Mouse (Mus musculus) heart, postnatal 0 days (tissue): ENCODE data around the gene Prr22. TPM values are rescaled to one million over a fixed set of nuclear protein-coding genes. Genes with fewer than 3 reads are reported as not detected.

Experiments used
- ATAC-seq: fragments of 200-750 bp; cut with Nextera tagmentation; 2 replicates; pipeline ENCODE4 v1.8.0; 2017; ENCODE audit warnings: low read depth, moderate number of reproducible peaks, moderate library complexity; ENCODE audit not compliant: insufficient read depth
- DNase-seq: peaks from one replicate; pipeline ENCODE4 v3.0.0-alpha.2; 2016; ENCODE audit warnings: low spot score
- H3K27ac ChIP-seq: fragments of 300-500 bp; sonication (generic); 2 replicates; pipeline ENCODE4 v1.5.1; 2014; ENCODE audit warnings: low read depth, mild to moderate bottlenecking
- H3K27me3 ChIP-seq: fragments of 300-500 bp; sonication (generic); 2 replicates; pipeline ENCODE4 v1.6.1; 2014; ENCODE audit warnings: low read length, mixed read lengths; ENCODE audit not compliant: control insufficient read depth, insufficient read depth
- H3K36me3 ChIP-seq: fragments of 300-500 bp; sonication (generic); replicated peaks from 2 replicates; pipeline ENCODE4 v1.6.1; 2014; ENCODE audit warnings: low read length, mixed read lengths; ENCODE audit not compliant: control insufficient read depth, insufficient read depth
- H3K4me1 ChIP-seq: fragments of 300-500 bp; sonication (generic); 2 replicates; pipeline ENCODE4 v1.6.1; 2014; ENCODE audit warnings: antibody characterized with exemption; ENCODE audit not compliant: control insufficient read depth, insufficient read depth
- H3K4me2 ChIP-seq: fragments of 300-500 bp; sonication (generic); 2 replicates; pipeline ENCODE4 v1.6.1; 2014; ENCODE audit warnings: low read depth, mild to moderate bottlenecking, low read length, moderate library complexity
- H3K4me3 ChIP-seq: fragments of 300-500 bp; sonication (generic); 2 replicates; pipeline ENCODE4 v1.5.1; 2014; ENCODE audit warnings: low read depth, low read length
- H3K9ac ChIP-seq: fragments of 300-500 bp; sonication (generic); replicated peaks from 2 replicates; pipeline ENCODE4 v1.6.1; 2014; ENCODE audit warnings: low read depth, low read length, mixed read lengths
- H3K9me3 ChIP-seq: fragments of 300-500 bp; sonication (generic); replicated peaks from 2 replicates; pipeline ENCODE4 v1.6.1; 2016; ENCODE audit warnings: low read length; ENCODE audit not compliant: control insufficient read depth
- CTCF ChIP-seq: IDR thresholded peaks from 2 replicates; pipeline ENCODE4 v1.5.1; 2016; ENCODE audit warnings: antibody characterized with exemption, control low read depth, low read depth
- EP300 ChIP-seq: IDR thresholded peaks from 2 replicates; pipeline ENCODE4 v1.6.1; 2016; ENCODE audit warnings: antibody characterized with exemption, low read depth
- WGBS: fragments of 180-500 bp; shearing (Covaris S2); extraction: QIAGEN DNeasy Blood & Tissue Kit; methylation state at CpG from one replicate; pipeline ENCODE4 v1.1.7; 2014; 5-methylcytosine and 5-hydroxymethylcytosine counted together
- polyA plus RNA-seq: library from polyadenylated mRNA; unstranded; fragments of >200 nt; fragmentation: Nextera tagmentation; extraction: Ambion mirVana; gene quantifications from 2 replicates; pipeline ENCODE4 v1.2.1, GENCODE M21; 2015
- total RNA-seq: library from RNA; depleted of rRNA; stranded (reverse); fragments of >200 nt; gene quantifications from 2 replicates; pipeline ENCODE4 v1.2.3, GENCODE M21; 2014; ENCODE audit warnings: low replicate concordance

The Prr22 gene
- total and polyA plus RNA-seq, 2 experiments from 2014 or later = 0.49 TPM; not detected in 1

DNA sequence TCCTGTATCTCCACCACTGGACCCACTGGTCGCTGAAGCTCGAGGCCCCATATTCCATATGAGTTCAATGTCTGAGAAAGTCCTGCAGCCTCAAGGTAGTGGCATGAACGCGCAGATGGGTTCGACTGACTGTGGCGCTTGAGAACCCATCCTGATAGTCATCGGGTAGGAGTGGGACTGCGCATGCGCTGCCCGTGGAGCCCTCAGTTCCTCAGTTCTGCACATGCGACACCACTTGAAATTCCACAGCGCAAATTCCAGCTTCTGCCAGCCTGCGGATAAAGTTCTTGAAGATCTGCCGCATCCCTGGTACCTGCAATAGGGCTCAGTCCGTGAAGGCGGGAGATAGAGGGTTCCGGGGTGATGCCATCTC, 29.3 kb upstream of the Prr22 start:
- DNase-seq (no peak), ATAC-seq (peak; percentile 22; the same call in 1 of the 2 replicates)
- Histone ChIP-seq H3K4me2 (no peak overlapping the region), H3K36me3 (no peaks in the 10 kb centered on the region), H3K27ac (peak overlapping the region; percentile 77), H3K9me3 (no peaks in the 10 kb centered on the region), H3K27me3 (no peaks in the 10 kb centered on the region), H3K4me1 (peaks cover 17% of the 10 kb centered on the region), H3K9ac (no peak overlapping the region), H3K4me3 (no peak overlapping the region)
- 37% methylated on average over 17 of the region's 17 CpGs for WGBS
- TF ChIP-seq CTCF (no peak), EP300 (no peak)

DNA sequence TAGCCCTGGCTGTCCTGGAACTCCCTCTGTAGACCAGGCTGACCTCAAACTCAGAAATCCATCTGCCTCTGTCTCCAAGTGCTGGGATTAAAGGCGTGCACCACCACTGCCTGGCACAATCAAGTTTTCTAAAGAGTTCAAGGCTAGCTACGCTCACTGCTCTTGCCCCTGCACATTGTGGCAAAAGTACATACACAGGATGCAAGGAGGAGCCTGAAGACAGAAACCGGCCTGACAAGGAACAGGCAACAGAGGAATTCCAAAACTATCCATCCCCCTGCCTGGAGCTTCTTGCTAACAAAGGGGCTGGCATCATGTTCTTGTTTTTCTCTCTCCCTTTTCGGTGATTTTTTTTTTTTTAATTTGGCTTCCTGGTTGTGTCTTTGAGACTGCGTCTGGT, 25.9 kb upstream of the Prr22 start:
- H3K4me2 ChIP-seq = no peak overlapping the region
- no peaks in the 10 kb centered on the region for H3K9me3 ChIP-seq
- H3K9ac ChIP-seq = no peak overlapping the region
- no peak overlapping the region for H3K4me3 ChIP-seq
- no peaks in the 10 kb centered on the region for H3K27me3 ChIP-seq
- DNase-seq (no peak), ATAC-seq (no peak)
- no peaks in the 10 kb centered on the region for H3K36me3 ChIP-seq
- peaks cover 12% of the 10 kb centered on the region for H3K4me1 ChIP-seq
- no peak overlapping the region for H3K27ac ChIP-seq
- TF ChIP-seq EP300 (no peak), CTCF (no peak)
- WGBS = 44% methylated on average over 5 of the region's 5 CpGs

DNA sequence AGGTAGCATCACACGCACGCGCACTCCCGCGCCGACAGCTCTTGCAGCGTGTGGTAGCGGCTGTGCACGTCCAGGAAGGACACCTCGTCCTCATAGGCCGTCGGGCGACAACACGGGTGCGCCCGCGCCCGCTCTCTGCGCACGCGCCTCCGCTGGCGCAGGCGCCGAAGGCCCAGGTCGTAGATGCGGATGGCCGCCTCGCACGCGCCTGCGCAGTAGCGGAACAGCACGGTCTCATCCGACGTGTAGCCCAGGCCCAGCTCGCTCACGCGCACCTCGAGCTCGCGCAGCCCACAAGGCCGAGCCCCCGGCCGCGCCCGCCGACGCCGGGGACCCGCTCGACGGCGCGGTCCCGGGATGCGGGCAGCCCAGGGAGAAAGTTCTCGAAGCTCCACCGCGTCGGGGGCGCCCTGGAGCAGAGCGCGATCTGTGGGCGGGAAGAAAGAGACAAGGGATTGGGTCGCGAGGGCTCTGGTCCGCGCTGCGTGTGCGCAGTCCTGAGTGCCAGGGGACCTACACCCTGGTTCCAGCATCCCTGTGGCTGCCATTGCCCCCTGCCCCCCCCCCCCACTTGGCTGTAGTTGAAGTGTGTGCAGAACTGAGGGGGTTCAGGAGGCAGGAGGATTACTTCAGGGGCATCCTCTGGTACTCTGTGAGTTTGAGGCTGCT, 18.5 kb upstream of the Prr22 start:
- Histone ChIP-seq H3K27ac (no peak overlapping the region), H3K27me3 (peaks cover 41% of the 10 kb centered on the region), H3K4me1 (no peaks in the 10 kb centered on the region), H3K36me3 (no peaks in the 10 kb centered on the region), H3K4me2 (peak overlapping the region; percentile 35; the same call in 1 of the 2 replicates), H3K4me3 (peak overlapping the region; percentile 10; the same call in 1 of the 2 replicates), H3K9ac (no peak overlapping the region), H3K9me3 (no peaks in the 10 kb centered on the region)
- TF ChIP-seq CTCF = no peak
- no peak for TF ChIP-seq EP300
- ATAC-seq (peak; percentile 62), DNase-seq (no peak)
- 30% methylated on average over 71 of the region's 71 CpGs for WGBS

DNA sequence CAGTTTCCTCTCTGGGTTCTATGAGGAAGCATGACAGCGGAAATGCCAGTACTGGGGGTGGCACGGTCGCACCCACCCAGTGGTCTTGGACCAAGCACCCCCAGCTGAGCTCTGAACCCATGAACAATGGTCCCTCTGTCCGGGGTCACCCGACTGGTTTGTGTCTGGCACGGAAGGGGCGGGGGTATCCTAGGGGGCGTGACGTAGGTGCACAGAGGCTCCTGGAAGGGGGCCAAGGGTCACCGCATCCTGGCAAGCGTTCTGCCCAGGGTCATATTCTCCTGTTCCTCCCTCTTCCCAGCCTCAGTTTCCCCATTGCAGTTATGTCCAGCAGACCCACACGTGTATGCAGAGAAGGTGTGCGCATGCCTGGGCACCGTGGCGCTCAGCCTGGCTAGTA, 16.6 kb upstream of the Prr22 start:
- Histone ChIP-seq H3K4me2 (no peak overlapping the region), H3K27ac (no peak overlapping the region), H3K9ac (no peak overlapping the region), H3K4me3 (no peak overlapping the region), H3K4me1 (0 out of 2 replicates have a peak, but pooled peaks cover 8% of the 10 kb centered on the region), H3K27me3 (peaks cover 50% of the 10 kb centered on the region), H3K36me3 (no peaks in the 10 kb centered on the region), H3K9me3 (no peaks in the 10 kb centered on the region)
- 26% methylated on average over 15 of the region's 15 CpGs for WGBS
- no peak for DNase-seq
- ATAC-seq = no peak
- TF ChIP-seq CTCF (no peak), EP300 (no peak)

DNA sequence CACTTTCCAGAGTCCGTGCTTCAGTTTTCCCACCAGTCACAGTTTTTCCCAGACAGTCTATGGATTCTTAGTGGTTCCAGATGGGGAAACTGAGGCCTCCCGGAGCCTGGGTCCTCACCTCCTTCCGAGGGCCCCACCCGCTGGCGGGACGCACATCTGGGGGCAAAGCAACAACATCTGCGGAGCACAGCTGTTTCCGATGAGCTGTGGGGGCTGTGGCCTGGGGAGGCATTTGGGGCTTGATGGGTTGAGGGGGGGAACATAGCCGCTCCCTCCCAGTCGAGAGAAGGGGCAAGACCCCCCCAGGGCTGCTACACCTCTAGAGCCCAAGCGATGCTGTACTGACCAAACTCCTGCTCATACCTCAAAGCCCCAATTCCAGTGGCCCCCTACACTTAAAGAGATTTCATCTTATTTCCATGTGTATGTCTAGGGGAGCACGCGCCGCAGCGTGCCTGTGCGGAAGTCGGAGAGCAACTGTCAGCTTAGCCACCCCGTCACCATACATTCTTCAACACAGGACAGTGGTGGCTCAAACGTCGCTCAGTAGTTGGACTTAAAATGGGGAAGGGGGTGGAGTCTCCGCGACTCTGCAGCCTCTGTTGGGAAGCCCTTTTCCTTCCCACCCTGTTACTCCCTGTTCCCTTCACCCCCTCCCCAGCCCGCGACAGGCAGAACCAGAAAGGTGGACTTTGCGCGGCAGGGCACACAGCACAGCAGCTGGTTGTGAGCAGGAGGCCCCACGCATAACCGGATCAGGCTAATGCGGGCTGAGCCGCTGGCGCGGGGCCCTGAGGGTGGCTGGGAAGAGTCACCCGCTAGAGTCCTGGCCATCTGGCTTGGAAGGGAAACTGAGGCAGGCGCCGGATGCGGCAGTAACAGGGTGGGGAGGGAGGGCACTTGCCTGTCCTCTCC, 15.5 kb upstream of the Prr22 start:
- WGBS = 18% methylated on average over 36 of the region's 36 CpGs
- Histone ChIP-seq H3K27ac (no peak overlapping the region), H3K9ac (no peak overlapping the region), H3K4me2 (no peak overlapping the region), H3K4me1 (0 out of 2 replicates have a peak, but pooled peaks cover 8% of the 10 kb centered on the region), H3K36me3 (no peaks in the 10 kb centered on the region), H3K27me3 (peaks cover 50% of the 10 kb centered on the region), H3K9me3 (no peaks in the 10 kb centered on the region), H3K4me3 (no peak overlapping the region)
- DNase-seq (no peak), ATAC-seq (no peak)
- TF ChIP-seq CTCF = no peak
- no peak for TF ChIP-seq EP300
